Mouse (Mus musculus) cerebellum, adult 2 months (tissue): Measurements from ENCODE around the gene Tax1bp3.

ENCODE experiments used
- CTCF ChIP-seq: fragments of 200-500 bp; IDR thresholded peaks from 2 replicates; pipeline ENCODE4 v1.5.1; 2011; ENCODE audit warnings: low read depth, mild to moderate bottlenecking, control low read depth, low read length, moderate library complexity, borderline replicate concordance; ENCODE audit not compliant: insufficient read depth
- POLR2A ChIP-seq: fragments of 200-500 bp; IDR thresholded peaks from 2 replicates; pipeline ENCODE4 v1.6.1; 2011; ENCODE audit warnings: low read length, control low read depth, borderline replicate concordance; ENCODE audit not compliant: insufficient read depth

- TF ChIP-seq CTCF = no peak
- TF ChIP-seq POLR2A = no peak
Observed at GRCm38 (mm10) chr11:73168071-73168470, 8.8 kb upstream of the Tax1bp3 start.
